15 mouse cellular contexts compared by ENCODE assay signal in genomic region chr3:141493000-141493399, GRCm38 (mm10). TPM values are rescaled to one million over a fixed set of nuclear protein-coding genes. Genes with fewer than 3 reads are reported as not detected.
DNase-seq lines count a peak whose midpoint lies in the region; ATAC-seq lines count a peak whose summit lies in the region.
"Had no signal": no experiment of that assay in that cellular context is flagged by ENCODE, and none has a peak within 500 bp of the region (broad histone marks: within the 10 kb centered on the region; RNA-seq: fewer than 3 reads in every experiment).

No protein-coding gene starts in this region.

- DNase-seq in forebrain, embryonic 11.5 days (ENCODE audit: low spot score): peak; percentile 53
- DNase-seq in forebrain, embryonic 10.5 days (ENCODE audit: extremely low spot score, low spot score): no peak
- DNase-seq in kidney, adult 18-20 months: no peak
- peak; percentile 14 for DNase-seq in 3T3-L1 (ENCODE audit: low read depth, low spot score)
- peak; percentile 35 for DNase-seq in forelimb bud, embryonic 11.5 days (ENCODE audit: low read depth, low spot score)
- no peak for DNase-seq in spleen, postnatal 10 days (ENCODE audit: low spot score in 2 of 2)
- DNase-seq: adrenal gland, postnatal 36 days; lung, postnatal 36 days; thymus, adult 2 months had no signal

- no peaks in the 10 kb centered on the region for H3K9me3 ChIP-seq in forebrain, embryonic 11.5 days (ENCODE audit: control insufficient read depth, low read length)
- H3K9me3 ChIP-seq in forebrain, embryonic 10.5 days: no peaks in the 10 kb centered on the region
- H3K9me3 ChIP-seq in kidney, embryonic 14.5 days (ENCODE audit: control insufficient read depth, low read length): no peaks in the 10 kb centered on the region
- H3K9me3 ChIP-seq: neural tube, embryonic 15.5 days had no signal

- no peak overlapping the region for H3K4me2 ChIP-seq in forebrain, embryonic 11.5 days (ENCODE audit: low read depth, low read length, severe bottlenecking)
- no peak overlapping the region for H3K4me2 ChIP-seq in kidney, embryonic 14.5 days (replicated peaks; ENCODE audit: low read depth, low read length)
- H3K4me2 ChIP-seq: neural tube, embryonic 15.5 days had no signal

- H3K4me1 ChIP-seq in forebrain, embryonic 11.5 days (replicated peaks; ENCODE audit: control insufficient read depth, insufficient read depth, low read length): no peaks in the 10 kb centered on the region
- peaks cover 16% of the 10 kb centered on the region for H3K4me1 ChIP-seq in forebrain, embryonic 10.5 days
- peaks cover 21% of the 10 kb centered on the region; the same call in 1 of the 2 replicates for H3K4me1 ChIP-seq in kidney, embryonic 14.5 days (ENCODE audit: control insufficient read depth, insufficient read depth, low read length)

- no peak overlapping the region for H3K27ac ChIP-seq in forebrain, embryonic 11.5 days (ENCODE audit: low read depth, low read length)
- H3K27ac ChIP-seq in forebrain, embryonic 10.5 days: no peak overlapping the region
- H3K27ac ChIP-seq in kidney, embryonic 14.5 days (ENCODE audit: low read depth, low read length): peak overlapping the region; percentile 25; the same call in 1 of the 2 replicates
- H3K27ac ChIP-seq: left cerebral cortex, adult 2 months; neural tube, embryonic 15.5 days had no signal

- no peak; the same call in 1 of the 2 replicates for ATAC-seq in forebrain, embryonic 11.5 days (replicated peaks; ENCODE audit: low FRiP score)
- no peak for ATAC-seq in kidney, embryonic 14.5 days (ENCODE audit: low FRiP score, low TSS enrichment)
- no peak for ATAC-seq in inflammation-experienced regulatory T-cells, adult 6 months
- ATAC-seq: midbrain, embryonic 16.5 days had no signal

- H3K27me3 ChIP-seq in forebrain, embryonic 11.5 days (ENCODE audit: control insufficient read depth, insufficient read depth, low read length): no peaks in the 10 kb centered on the region
- H3K27me3 ChIP-seq in forebrain, embryonic 10.5 days (ENCODE audit: poor library complexity, severe bottlenecking): no peaks in the 10 kb centered on the region
- H3K27me3 ChIP-seq in kidney, embryonic 14.5 days (ENCODE audit: control insufficient read depth, insufficient read depth, low read length): no peaks in the 10 kb centered on the region
- H3K27me3 ChIP-seq: neural tube, embryonic 15.5 days had no signal

- WGBS in forebrain, embryonic 11.5 days: 81% methylated on average over 3 of the region's 3 CpGs
- 74% methylated on average over 3 of the region's 3 CpGs for WGBS in forebrain, embryonic 10.5 days
- 56% methylated on average over 3 of the region's 3 CpGs for WGBS in kidney, embryonic 14.5 days

- H3K9ac ChIP-seq in forebrain, embryonic 11.5 days (ENCODE audit: low read length): no peak overlapping the region
- no peak overlapping the region for H3K9ac ChIP-seq in kidney, embryonic 14.5 days (ENCODE audit: low read depth, low read length)
- H3K9ac ChIP-seq: neural tube, embryonic 15.5 days had no signal

- no peak overlapping the region for H3K4me3 ChIP-seq in forebrain, embryonic 11.5 days (ENCODE audit: low read depth, low read length)
- H3K4me3 ChIP-seq in forebrain, embryonic 10.5 days: no peak overlapping the region
- H3K4me3 ChIP-seq in kidney, embryonic 14.5 days (ENCODE audit: low read length): no peak overlapping the region
- H3K4me3 ChIP-seq: left cerebral cortex, adult 2 months; neural tube, embryonic 15.5 days had no signal

- H3K36me3 ChIP-seq in forebrain, embryonic 11.5 days (ENCODE audit: control insufficient read depth, insufficient read depth, low read length): no peaks in the 10 kb centered on the region
- no peaks in the 10 kb centered on the region for H3K36me3 ChIP-seq in forebrain, embryonic 10.5 days (replicated peaks)
- no peaks in the 10 kb centered on the region for H3K36me3 ChIP-seq in kidney, embryonic 14.5 days (ENCODE audit: control insufficient read depth, insufficient read depth, low read length)
- H3K36me3 ChIP-seq: neural tube, embryonic 15.5 days had no signal

RNA-seq across cellular contexts. Expression of gene Unc5c, which starts 28.0 kb away (rescaled TPM):
- polyA plus RNA-seq in forebrain, embryonic 11.5 days (2014; fragmentation: Nextera tagmentation; extraction: Ambion mirVana): 5.3 and 5.9 TPM in 2 replicates
- polyA plus RNA-seq in forebrain, embryonic 10.5 days (2016; fragmentation: Nextera tagmentation; extraction: Ambion mirVana): 2.9 and 3.3 TPM in 2 replicates
- 38.6 and 39.3 TPM in 2 replicates for polyA plus RNA-seq in kidney, embryonic 14.5 days (2014; fragmentation: Nextera tagmentation; extraction: Ambion mirVana)
- polyA plus RNA-seq in inflammation-experienced regulatory T-cells, adult 6 months (2017; shearing (Covaris generic)): not detected
- polyA plus RNA-seq: liver, adult 2 months had no signal

Comparison
In these comparisons a context has a peak if more than half of its experiments do, and no peak if none do; other contexts are left out.
1. DNase-seq: peak in forebrain, embryonic 11.5 days (single experiment), 3T3-L1 (single experiment) and forelimb bud, embryonic 11.5 days (single experiment); none in forebrain, embryonic 10.5 days (single experiment), kidney, adult 18-20 months (single experiment) and spleen, postnatal 10 days (0 of 2).